Mouse (Mus musculus) megakaryocyte progenitor cell, adult 5-6 weeks (primary cell): Measurements from ENCODE around the gene Ttll2. TPM values are rescaled to one million over a fixed set of nuclear protein-coding genes. Genes with fewer than 3 reads are reported as not detected.
A peak's percentile ranks its signal among the peaks of the same experiment; 100 is the strongest.
"Not testable (repeated sequence)": the region's sequence is repeated elsewhere in the genome, so short reads cannot be mapped to it uniquely, and the experiment has no call there.

Experiments used
- ATAC-seq: replicated peaks from 2 replicates; pipeline ENCODE4 v1.8.0; 2016; ENCODE audit warnings: mild to moderate bottlenecking, moderate TSS enrichment, inconsistent platforms; ENCODE audit not compliant: poor library complexity
- total RNA-seq, 2 experiments: library from RNA; stranded (forward) in 1 of 2; stranded (reverse) in 1 of 2; fragments of 157-497, 149-512 nt in 1 of 2; fragments of 200-1000 nt in 1 of 2; gene quantifications; 2 replicates each; pipeline versions ENCODE4 v1.2.3 to v1.2.4; 2015 to 2017

Gene Ttll2
- not detected in 2 replicates for total RNA-seq (2015)
- total RNA-seq (2017), result not detected in 2 replicates

DNA sequence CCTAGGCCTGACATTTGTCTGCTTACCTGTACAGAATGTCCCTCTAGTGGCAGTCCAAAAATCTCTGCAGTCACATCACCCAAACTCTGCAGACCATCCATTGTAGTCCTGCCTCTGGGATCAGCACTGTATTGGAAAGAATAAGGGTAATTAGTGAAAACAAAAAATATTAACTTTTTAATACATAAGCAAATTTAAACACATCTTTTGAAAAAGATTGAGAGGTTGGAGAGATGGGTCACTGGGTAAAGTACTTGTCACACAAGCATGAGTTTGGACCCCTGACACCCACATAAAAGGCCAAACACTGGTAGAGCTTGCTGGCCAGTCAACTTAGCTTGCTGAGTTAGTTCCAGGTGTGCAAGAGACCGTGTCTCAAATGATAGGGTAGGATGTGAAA is at the start of gene Ttll2:
TSS of gene Ttll2 (minus strand) at position 101 of the 400 bp plus-strand sequence.
- ATAC-seq, result not testable (repeated sequence)

DNA sequence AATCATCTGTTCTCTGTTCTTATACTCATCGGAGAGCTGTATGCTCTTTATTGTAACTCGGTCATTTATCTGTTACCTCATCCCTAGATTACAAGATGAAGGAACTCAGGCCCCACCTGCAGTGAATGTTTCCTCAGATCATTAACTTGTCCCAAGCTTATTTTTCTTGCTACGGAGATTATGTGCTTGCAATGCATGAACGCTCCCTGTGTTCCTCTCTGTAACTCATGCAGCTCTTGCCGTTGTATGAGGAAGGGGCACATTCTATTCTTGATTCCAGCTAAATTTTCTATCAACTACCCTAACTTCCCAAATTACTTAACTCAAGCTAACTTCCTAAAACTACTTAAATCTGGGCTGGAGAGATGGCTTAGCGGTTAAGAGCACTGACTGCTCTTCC is 47.3 kb upstream of the Ttll2 start:
- not testable (repeated sequence) for ATAC-seq

DNA sequence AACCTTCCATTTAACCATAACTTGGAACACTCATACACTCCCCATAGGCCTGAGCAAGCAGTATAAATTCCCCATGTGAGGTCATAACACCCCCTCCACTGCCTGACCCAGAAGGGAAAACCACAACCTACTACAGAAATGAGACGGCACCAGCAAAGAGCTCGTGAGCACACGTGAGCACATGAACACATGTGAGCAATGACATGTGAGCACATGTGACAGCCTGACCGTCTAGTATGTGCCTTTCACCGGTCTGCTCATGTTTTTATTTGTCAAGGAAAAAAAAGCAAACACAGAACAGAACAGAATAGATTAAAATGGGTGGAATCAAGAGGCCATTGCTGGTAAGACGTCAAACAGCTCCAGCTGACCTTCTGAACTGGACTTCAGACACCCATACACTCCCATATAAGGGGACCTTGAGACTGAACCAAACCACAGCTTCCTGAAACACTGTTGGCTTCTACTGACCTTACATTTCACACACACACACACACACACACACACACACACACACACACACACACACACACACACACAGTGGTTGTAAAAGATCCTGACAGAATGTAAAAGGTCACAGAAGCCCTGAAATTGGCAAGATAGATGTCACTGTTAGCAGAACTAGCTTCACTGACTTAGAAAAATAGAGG is 45.8 kb upstream of the Ttll2 start:
- ATAC-seq, result peak; percentile 79

DNA sequence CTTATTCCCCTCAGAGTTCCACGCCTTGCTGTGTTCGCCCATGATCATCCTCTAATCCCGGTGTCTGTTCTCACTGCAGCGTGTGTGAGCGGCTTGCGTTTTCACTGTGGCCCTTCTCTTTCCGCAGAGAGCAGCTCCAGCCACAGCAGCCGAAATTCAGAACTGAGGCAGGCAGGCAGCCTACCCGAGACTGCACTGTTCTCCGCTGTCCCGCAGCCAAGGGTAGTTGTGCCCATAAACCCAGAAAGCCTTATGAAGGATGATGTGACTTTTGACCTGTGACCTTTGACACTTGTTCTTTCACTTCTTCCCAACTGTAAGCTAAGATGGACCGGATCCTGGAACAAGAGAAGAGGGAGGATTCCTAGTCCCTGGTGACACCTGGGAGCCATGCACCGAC is 44.6 kb upstream of the Ttll2 start:
- ATAC-seq, result not testable (repeated sequence)

DNA sequence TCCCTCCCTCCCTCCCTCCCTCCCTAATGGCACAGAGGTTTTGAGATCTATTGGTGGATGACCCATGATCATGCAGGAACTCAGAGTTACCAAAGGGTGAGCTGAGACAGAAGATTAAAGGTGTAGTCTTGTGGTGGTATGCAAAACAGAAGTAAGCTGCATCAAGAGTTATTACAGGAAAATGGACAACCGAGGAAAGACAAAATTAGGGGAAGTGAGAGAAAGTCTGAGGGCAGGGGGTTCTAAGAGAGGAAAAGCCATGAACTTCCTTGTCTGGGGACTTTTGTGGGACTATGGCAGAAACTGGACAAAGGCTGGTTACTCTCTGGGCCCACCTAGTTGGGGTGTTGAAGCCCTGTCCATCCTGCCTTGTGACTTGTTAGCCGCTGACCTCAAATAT is 43.8 kb upstream of the Ttll2 start:
- peak; percentile 66 for ATAC-seq

DNA sequence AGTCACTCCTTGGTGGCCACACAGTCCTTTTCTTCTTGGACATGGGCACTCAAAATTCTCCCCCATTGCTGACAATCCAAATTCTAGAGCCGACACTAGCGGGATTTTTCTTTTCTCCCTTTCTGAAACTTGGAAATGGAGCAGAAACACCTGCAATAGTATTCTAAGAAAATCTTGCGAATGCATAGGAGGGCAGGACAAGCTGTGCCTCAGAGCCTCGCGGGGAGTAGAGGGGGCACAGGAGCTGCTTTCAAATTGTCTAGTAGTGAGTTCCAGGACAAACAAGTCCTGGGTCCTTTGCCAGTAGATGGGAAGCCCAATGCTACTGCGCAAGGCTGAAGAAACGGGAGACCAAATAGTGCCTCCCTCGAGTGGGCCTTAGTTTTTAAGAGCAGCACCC is 43.2 kb upstream of the Ttll2 start:
- ATAC-seq, result not testable (repeated sequence)

DNA sequence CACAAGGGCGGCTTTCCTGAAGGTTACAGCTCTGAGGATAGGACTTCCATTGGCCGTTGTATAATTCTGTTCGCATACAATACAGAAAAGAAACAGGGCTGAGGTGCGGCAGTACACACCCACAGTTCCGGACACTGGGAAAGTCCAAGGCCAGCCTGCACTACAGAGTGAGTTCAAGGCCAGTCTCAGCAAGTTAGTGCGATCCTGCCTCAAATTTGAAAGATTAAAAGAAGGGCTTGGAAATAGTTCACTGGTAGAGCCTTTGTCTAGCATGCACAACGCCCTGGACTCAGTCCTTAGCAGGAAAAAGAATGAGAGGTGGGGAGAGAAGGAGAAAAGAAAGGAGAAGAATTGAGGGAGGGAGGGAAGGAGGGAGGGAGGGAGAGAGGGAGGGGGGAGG is 42.6 kb upstream of the Ttll2 start:
- ATAC-seq, result not testable (repeated sequence)

DNA sequence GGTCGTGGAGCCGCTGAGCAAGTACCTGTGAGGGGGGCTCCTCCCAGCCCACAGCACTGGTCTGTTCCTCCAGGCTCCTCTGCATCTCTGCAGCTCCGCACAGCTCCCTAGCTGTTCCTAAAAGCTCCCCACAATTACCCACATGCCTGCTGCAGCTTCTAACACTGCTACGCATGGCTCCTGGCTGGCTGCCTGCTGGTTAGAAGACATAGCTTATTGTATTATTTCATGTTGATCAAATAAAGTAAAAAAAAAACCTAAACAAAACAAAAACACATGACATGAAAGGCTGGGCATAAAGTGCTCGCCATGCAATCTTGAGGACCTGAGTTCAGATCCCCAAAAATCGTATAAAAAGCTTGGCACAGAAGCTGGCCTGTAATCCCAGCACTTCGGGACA is 37.4 kb upstream of the Ttll2 start:
- ATAC-seq, result not testable (repeated sequence)

DNA sequence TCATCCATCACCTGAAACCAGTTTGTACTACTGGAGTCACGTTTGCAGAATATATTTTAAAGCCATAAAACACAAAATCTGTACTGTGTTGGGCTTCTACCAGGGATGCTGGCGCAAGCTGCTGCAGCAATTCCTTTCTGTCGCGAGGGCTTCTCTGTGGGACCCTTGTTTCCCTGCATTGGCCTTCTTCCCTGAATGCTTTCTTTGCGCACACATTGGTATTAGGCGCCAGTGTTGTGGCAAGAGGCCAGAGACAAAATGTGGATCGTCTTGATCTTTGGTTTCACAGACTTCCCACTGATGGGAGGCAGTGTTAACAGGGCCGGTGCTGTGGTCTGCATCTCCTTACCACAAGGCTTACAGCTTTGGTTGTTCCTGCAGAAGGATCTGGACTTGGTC is 36.5 kb upstream of the Ttll2 start:
- ATAC-seq, result not testable (repeated sequence)

DNA sequence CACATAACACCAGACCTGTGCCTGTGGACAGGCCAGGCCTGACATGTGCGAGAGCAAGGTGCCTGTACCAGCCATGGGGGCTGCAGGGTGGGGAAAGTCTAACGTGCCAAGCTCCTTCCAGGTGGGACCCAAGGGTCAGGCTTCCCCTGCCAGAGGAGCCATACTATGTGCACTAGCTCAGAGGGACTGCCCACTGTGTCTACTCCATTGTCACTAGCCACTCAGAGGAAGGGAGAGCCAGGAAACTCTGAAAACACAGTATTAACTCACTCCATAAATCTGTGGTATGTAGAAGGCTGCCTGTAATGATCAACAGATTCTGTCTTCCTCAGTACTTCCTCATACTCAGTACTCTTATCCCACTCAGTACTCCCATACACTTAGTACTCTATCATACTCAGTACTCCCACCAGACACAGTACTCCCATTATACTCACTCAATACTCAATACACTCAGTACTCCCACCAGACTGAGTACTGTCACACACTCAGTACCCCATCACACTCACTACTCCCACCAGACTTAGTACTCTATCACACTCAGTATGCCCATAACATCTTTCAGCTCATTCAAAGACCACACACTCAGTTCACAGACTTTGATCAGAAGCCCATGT is 36.0 kb upstream of the Ttll2 start:
- not testable (repeated sequence) for ATAC-seq

DNA sequence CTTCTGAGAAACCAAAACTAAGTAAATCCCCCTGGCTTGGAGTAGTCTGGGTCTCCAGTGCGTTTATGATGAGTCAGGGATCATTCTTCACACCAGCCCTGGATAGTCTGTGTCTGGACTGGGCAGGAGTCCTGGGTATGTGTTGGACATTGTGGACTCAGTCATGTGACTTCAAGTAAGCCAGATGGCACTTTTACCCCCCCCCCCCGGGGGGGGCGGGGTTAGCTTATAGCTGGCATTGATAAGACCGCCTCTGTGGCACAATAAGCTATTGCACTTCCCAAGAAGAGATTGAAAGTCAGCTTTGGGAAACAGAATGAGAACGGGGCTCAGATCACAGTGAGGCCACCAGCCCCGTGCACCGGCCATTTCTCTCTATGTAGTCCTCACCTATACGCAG is 33.5 kb upstream of the Ttll2 start:
- ATAC-seq, result not testable (repeated sequence)

DNA sequence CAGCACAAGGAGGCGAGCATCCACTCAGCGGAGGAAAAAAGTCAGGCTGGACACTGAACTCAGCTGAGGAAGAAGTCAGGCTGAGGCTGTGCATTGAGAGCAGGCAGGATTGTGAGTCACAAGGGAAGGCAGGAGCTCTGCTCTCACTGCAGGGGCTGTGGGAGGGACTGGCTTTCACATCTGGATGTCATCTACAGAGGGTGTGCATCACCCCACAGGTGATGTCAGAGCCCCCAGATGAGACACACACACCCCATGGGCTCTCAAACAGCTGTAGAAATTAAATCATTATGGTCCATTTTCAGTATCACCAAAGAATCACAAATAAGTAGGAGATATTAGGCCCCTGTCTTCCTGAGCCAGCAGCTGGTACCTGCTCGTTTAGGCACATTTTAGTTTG is 32.9 kb upstream of the Ttll2 start, which contains the start of gene Unc93a2:
TSS of gene Unc93a2 (minus strand) at position 101 of the 400 bp plus-strand sequence.
- ATAC-seq, result not testable (repeated sequence)

DNA sequence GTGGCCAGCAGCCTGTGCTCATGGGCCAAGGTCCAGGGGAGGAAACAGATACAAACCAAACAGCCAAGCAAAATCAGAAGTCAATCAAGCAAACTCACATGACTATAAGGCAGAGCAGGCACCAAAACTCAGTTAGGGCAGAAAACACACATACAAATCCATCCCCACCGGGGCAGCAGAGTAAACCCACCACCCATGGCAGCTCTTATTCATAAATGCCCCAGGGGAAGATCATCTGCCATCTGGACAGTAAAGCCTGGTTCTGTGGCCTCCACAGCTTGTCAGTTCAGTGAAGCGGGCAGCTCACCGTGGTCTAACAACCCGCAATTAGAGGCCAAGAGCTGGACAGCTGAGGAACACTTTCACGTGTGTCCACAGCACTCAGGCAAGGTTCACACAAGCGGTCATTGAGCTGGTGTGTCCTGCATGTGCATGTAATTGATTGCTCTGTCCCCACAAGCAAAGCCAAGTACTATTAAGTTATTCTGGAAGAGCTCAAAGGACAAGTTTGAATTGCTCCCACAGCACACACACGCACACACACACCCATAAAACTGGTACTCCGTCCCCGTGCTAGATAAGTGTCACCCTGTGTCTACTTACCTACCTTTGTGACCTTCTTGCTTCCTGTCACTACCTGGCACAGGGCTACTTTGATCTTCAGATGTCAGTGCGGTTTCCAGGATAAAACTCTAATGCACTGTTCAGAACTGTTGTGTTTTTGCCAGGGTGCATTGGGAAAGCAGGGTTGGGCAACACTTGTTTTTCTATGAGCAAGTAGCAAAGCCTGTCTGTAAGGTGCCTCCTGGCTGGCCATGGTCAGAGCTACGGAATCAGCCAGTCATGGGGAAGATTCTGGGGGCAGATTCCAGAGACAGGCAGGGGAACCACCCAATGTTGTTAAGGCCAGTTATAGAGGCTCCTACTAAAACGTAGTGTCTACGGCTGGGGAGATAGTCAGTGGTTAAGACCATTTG is 31.0 kb upstream of the Ttll2 start:
- ATAC-seq, result peak; percentile 59

DNA sequence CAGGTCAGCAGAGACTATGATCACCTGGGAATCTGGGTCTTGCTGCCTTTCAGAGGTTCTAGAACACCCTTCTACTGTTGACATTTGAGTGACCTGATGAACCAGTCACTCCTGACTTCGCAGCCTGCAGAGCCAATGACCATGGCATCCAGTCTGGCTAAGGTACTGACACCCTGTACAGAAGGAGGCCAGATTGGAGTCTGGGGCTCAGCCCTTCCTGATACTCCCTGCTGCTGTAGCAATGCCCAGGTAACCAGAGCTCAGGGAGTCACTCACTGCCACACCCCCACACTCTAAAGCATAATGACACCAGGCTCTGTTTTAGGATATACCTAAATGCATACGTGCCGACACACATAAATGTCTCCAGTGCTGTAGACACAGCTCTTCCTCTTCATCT is 30.2 kb upstream of the Ttll2 start:
- not testable (repeated sequence) for ATAC-seq

DNA sequence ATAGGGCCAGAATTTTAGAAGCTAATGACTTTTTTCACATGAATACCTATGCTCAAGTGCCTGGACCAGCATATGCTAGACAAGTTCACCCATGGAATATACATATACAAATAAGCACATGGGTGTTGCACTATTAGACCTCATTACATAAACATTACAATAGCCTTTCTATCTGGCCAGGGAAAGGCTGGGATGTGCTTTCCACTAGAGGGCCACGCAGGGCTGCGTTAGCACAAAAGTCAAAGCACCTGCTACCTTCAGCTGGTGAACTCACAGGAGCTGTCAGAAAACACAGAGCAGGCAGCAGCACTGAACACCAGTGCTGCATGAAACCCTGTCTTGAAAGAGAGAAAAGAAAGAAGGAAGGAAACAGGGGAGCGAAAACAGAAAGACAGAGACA is 25.4 kb upstream of the Ttll2 start:
- ATAC-seq, result peak; percentile 40

DNA sequence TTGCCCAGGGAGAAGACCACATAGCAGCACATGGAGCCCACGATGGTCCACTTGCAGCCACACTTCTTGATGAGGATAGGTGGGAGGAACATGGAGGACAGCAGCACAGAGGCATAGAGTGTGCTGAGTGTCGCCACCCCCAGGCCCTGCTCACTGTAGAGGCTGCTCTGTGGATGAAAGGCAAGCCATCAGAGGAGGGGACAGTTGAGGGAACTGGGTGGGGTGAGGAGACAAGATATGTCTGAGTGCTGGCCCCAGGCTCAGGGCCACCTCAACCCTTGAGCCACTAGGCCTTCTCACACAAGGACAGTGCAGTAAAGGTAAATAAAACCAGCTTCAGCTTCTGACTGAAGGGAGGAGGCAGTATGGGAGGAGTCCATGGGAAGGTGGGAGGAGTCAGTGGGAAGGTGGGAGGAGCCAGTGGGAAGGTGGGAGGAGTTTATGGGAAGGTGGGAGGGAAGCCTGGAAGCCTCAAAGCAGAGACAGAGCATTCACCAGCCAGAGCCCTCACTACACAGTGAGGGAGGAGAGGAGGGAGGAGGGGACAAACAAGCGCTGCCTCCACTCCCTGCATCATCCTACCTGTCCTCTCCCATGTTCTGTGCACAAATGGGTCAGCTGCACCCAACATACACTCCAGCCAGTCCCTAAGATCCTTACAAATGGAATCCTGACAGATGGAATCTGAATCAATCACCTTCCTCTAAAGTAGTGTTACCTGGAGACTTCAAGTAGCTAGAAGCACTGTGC is 24.6 kb upstream of the Ttll2 start:
- peak; percentile 30; the same call in 1 of the 2 replicates for ATAC-seq

DNA sequence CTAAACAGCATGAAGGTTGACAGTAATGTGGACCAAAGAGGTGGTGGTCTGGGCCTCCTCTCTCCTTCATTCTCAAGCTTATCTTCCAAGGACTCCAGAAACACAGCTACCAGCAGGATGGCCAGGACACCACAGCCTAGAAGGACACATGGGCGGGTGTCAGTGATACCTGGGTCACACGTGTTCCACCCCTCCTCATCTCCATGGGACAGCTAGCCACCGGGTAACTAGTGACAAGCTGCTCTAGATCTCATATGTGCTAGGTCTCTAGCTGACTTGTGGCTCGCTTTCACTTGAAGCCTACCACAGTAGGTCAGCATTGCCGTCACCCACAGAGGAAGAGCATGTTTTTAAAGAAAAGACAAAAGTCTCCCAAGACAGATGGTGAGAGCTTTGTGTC is 19.4 kb upstream of the Ttll2 start, which contains the start of gene Gm49630:
TSS of gene Gm49630 (minus strand) at position 101 of the 400 bp plus-strand sequence.
- ATAC-seq, result not testable (repeated sequence)

DNA sequence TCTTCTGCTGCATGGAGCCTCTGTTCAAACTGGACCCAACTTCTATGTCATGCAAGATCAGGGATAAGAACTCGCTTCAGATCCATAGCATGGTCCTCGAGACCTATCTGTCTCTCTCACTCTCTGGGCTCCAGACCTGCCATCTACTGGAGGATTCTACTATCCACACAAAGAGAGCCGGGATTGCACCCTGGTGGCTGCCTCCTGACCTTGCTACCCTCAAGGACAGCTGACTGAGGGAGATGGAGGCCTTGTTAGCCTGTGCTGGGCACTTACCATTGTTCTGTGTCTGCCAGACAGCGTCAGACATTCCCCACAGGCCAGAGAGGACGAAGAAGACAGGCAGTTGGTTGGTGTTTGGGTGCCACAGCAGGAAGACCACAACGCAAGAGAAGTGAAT is 16.9 kb upstream of the Ttll2 start:
- not testable (repeated sequence) for ATAC-seq

DNA sequence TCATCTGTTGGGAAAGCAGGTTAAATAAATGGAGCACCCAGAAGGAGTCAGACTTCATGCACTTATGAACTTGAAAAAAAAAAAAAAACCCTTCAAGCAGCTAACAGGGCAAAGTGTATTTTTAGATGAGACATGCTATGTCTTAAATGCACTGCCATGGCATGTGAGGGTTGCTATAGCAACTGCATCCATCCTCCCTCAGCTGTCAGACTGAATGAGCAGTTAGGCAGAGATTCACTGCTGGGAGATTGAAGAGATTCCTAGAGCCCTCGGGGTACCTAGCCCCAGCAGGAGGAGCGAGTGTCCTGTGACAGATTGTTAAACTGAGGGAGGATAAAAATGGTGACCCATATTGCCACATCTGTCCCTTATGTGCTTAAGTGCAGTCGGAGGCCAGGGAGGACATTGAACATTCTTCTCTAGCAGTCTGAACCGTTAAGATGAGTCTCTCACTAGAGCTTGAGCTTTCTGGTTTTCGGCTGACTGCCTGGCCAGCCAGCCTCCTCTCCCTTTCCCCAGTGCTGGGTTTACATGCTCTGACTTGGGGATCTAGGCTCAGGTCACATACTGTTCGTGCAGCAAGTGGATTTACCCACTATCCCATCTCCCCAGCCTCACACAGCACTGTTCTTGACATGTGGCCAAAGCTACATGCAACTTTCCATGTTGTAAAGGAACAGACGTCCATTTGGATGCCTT is 14.3 kb upstream of the Ttll2 start:
- not testable (repeated sequence) for ATAC-seq

DNA sequence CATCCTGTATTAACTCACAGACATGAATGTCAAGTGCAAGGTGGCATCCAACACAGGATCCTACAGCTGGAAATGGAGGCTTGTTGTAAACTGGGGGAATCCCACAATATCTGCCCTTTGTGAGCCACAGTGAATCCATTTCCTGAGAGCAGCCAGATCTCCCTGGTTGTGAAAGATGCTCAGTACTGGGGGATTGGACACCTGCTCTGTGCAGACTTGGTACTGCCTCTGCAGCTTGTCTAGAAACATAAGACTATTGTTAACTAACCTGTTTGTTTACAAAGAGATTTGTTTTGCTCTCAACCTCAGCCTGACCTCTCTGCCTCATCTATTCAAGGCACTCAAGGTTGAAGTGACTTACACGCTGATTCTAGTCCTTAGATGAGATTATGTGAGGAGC is 13.8 kb upstream of the Ttll2 start:
- not testable (repeated sequence) for ATAC-seq
